Mouse (Mus musculus) midbrain, embryonic 10.5 days (tissue): Measurements from ENCODE around the gene Zfp978. TPM values are rescaled to one million over a fixed set of nuclear protein-coding genes. Genes with fewer than 3 reads are reported as not detected.
A peak's percentile ranks its signal among the peaks of the same experiment; 100 is the strongest.
"Not testable (repeated sequence)": the region's sequence is repeated elsewhere in the genome, so short reads cannot be mapped to it uniquely, and the experiment has no call there.

ENCODE experiments used
- DNase-seq: peaks from one replicate; pipeline ENCODE4 v3.0.0-alpha.2; 2017; ENCODE audit warnings: low spot score
- H3K27ac ChIP-seq: fragments of 300-500 bp; sonication (generic); replicated peaks from 2 replicates; pipeline ENCODE4 v1.5.1; 2016; ENCODE audit warnings: mild to moderate bottlenecking
- H3K27me3 ChIP-seq: fragments of 300-500 bp; sonication (generic); 2 replicates; pipeline ENCODE4 v1.6.1; 2016; ENCODE audit warnings: low read depth, mild to moderate bottlenecking; ENCODE audit not compliant: poor library complexity, severe bottlenecking
- H3K36me3 ChIP-seq: fragments of 300-500 bp; sonication (generic); 2 replicates; pipeline ENCODE4 v1.6.1; 2016; ENCODE audit warnings: mild to moderate bottlenecking, moderate library complexity
- H3K4me1 ChIP-seq: fragments of 300-500 bp; sonication (generic); 2 replicates; pipeline ENCODE4 v1.6.1; 2016
- H3K4me3 ChIP-seq: fragments of 300-500 bp; sonication (generic); 2 replicates; pipeline ENCODE4 v1.5.1; 2016; ENCODE audit warnings: mild to moderate bottlenecking, moderate library complexity
- H3K9me3 ChIP-seq: fragments of 300-500 bp; sonication (generic); replicated peaks from 2 replicates; pipeline ENCODE4 v1.6.1; 2016; ENCODE audit warnings: mild to moderate bottlenecking
- WGBS: fragments of 180-500 bp; shearing (Covaris S2); methylation state at CpG from one replicate; pipeline ENCODE4 v1.1.7; 2016; 5-methylcytosine and 5-hydroxymethylcytosine counted together
- polyA plus RNA-seq: library from polyadenylated mRNA; unstranded; fragments of >200 nt; fragmentation: Nextera tagmentation; extraction: Ambion mirVana; gene quantifications from 2 replicates; pipeline ENCODE4 v1.2.1, GENCODE M21; 2016

Gene Zfp978
- polyA plus RNA-seq, 1 experiment from 2014 or later = not detected

DNA sequence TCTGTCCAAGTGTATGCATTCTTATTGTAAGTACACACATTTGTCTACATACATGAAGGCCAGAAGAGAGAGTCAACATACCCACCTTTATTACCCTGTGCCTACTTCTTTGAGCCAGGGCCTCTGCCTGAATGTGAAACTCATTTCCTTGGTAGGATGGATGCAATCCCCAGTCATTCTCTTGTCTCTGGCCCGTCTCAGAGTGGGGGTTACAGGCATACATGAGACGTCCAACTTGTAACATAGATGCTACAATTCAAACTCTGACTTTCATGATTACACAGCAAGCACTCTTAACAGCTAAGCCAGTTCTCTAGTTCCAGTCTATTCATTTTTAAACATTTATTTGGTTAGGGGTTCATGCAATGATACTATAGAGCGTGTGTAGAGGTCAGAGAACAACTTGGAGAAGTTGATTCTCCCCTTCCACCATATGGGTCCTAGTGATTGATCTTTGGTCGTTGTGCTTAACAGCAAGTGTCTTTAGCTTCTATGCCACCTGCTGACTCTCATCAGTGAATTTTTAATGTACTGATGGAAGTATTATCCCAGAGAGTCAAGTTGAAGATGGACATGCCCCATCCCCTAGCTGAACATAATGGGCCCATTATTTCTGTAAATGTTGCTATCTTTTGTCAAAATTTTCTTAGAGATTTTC lies 62.7 kb downstream of the Zfp978 start:
- no peaks in the 10 kb centered on the region for H3K36me3 ChIP-seq
- no peak overlapping the region for H3K4me3 ChIP-seq
- H3K9me3 ChIP-seq = peaks cover 73% of the 10 kb centered on the region
- peak; percentile 19 for DNase-seq
- no peaks in the 10 kb centered on the region for H3K27me3 ChIP-seq
- 69% methylated on average over 4 of the region's 4 CpGs for WGBS
- H3K27ac ChIP-seq = no peak overlapping the region
- no peaks in the 10 kb centered on the region for H3K4me1 ChIP-seq

GRCm38 (mm10) chr4:147424404-147424803 lies 63.3 kb downstream of the Zfp978 start:
- not testable (repeated sequence) for H3K36me3 ChIP-seq, H3K4me3 ChIP-seq, H3K4me1 ChIP-seq, DNase-seq, H3K27me3 ChIP-seq, H3K27ac ChIP-seq
- H3K9me3 ChIP-seq = peaks cover 69% of the 10 kb centered on the region
- 58% methylated on average over 3 of the region's 3 CpGs for WGBS

- peaks cover 68% of the 10 kb centered on the region for H3K9me3 ChIP-seq
- not testable (repeated sequence) for H3K4me1 ChIP-seq, H3K27me3 ChIP-seq, H3K4me3 ChIP-seq, H3K36me3 ChIP-seq, H3K27ac ChIP-seq
- DNase-seq = peak; percentile 20
- 55% methylated on average over 5 of the region's 5 CpGs for WGBS
These were observed 64.7 kb downstream of the Zfp978 start for GRCm38 (mm10) chr4:147425615-147426347.

DNA sequence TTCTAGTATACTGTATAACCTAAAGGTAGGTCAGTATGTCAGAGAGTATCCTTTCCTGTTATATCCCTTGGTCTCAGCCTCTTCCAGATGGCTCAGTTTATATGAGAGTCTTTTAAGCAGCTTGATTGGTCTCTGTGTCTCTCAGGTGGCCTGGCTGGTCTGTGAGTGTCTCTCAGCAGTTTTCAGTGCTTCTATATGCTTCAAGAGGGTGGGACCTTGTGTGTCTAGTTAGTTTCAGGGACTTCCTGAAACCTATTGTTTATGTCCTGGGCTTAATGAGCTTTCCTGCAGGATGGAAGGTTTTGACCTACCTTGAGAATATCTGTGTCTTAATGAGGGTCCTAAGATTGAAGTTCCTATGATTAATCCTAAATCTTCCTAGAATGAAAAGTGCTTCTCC lies 69.5 kb downstream of the Zfp978 start:
- Histone ChIP-seq H3K9me3 (peaks cover 46% of the 10 kb centered on the region), H3K27ac (no peak overlapping the region), H3K4me1 (no peaks in the 10 kb centered on the region), H3K36me3 (no peaks in the 10 kb centered on the region), H3K27me3 (no peaks in the 10 kb centered on the region), H3K4me3 (no peak overlapping the region)
- DNase-seq = no peak

GRCm38 (mm10) chr4:147431696-147432442 lies 70.8 kb downstream of the Zfp978 start:
- H3K4me3 ChIP-seq, H3K36me3 ChIP-seq, H3K27ac ChIP-seq, H3K4me1 ChIP-seq, H3K27me3 ChIP-seq: not testable (repeated sequence)
- peaks cover 44% of the 10 kb centered on the region for H3K9me3 ChIP-seq
- DNase-seq = peak; percentile 19
- 78% methylated on average over 3 of the region's 3 CpGs for WGBS

- H3K9me3 ChIP-seq = peaks cover 45% of the 10 kb centered on the region
- WGBS = 88% methylated on average over 1 of the region's 1 CpGs
- H3K4me1 ChIP-seq = no peaks in the 10 kb centered on the region
- peak; percentile 17 for DNase-seq
- no peaks in the 10 kb centered on the region for H3K27me3 ChIP-seq
- no peak overlapping the region for H3K27ac ChIP-seq
- no peaks in the 10 kb centered on the region for H3K36me3 ChIP-seq
- no peak overlapping the region for H3K4me3 ChIP-seq
These were observed 71.3 kb downstream of the Zfp978 start for GRCm38 (mm10) chr4:147432443-147432790.

GRCm38 (mm10) chr4:147433017-147433416 lies 71.9 kb downstream of the Zfp978 start:
- no peak overlapping the region for H3K27ac ChIP-seq
- H3K36me3 ChIP-seq = no peaks in the 10 kb centered on the region
- no peak overlapping the region for H3K4me3 ChIP-seq
- WGBS = 40% methylated on average over 3 of the region's 3 CpGs
- peaks cover 44% of the 10 kb centered on the region for H3K9me3 ChIP-seq
- no peaks in the 10 kb centered on the region for H3K4me1 ChIP-seq
- no peaks in the 10 kb centered on the region for H3K27me3 ChIP-seq
- DNase-seq = no peak

GRCm38 (mm10) chr4:147433874-147434273 lies 72.8 kb downstream of the Zfp978 start:
- no peak for DNase-seq
- Histone ChIP-seq H3K4me1 (no peaks in the 10 kb centered on the region), H3K27ac (no peak overlapping the region), H3K4me3 (no peak overlapping the region), H3K36me3 (no peaks in the 10 kb centered on the region), H3K9me3 (peaks cover 44% of the 10 kb centered on the region), H3K27me3 (no peaks in the 10 kb centered on the region)
- WGBS = 46% methylated on average over 2 of the region's 2 CpGs

Other genes starting within 250 kb of the Zfp978 start
- 6.5 and 7.7 TPM in 2 replicates for gene Zfp991, start 229.3 kb upstream of the Zfp978 start, polyA plus RNA-seq
- gene Zfp988, start 55.6 kb upstream of the Zfp978 start, polyA plus RNA-seq = 0.06 and 0.09 TPM in 2 replicates
- 6.5 and 8.1 TPM in 2 replicates for gene Zfp982, start 131.1 kb downstream of the Zfp978 start, polyA plus RNA-seq
- gene Gm16503, start 178.9 kb downstream of the Zfp978 start, polyA plus RNA-seq = 0.46 and 0.47 TPM in 2 replicates
- gene Zfp985, start 192.0 kb downstream of the Zfp978 start, polyA plus RNA-seq = 0.06 and 0.23 TPM in 2 replicates